Mouse (Mus musculus) spleen, adult 2 months (tissue): ENCODE data around the gene Fam174b. TPM values are rescaled to one million over a fixed set of nuclear protein-coding genes. Genes with fewer than 3 reads are reported as not detected.

Experiments
- DNase-seq, 2 experiments: peaks; one replicate each; pipeline versions ENCODE4 v3.0.0 to v3.0.0-alpha.2; 2012 to 2021; ENCODE audit warnings: low spot score in 2 of 2, low read depth in 1 of 2
- H3K27ac ChIP-seq: fragments of 200-500 bp; 2 replicates; pipeline ENCODE4 v1.5.1; 2012; ENCODE audit warnings: low read length, inconsistent platforms; ENCODE audit not compliant: insufficient read depth
- H3K27me3 ChIP-seq: fragments of 200-500 bp; 2 replicates; pipeline ENCODE4 v1.6.1; 2012; ENCODE audit warnings: mild to moderate bottlenecking, moderate library complexity, low read length, inconsistent platforms; ENCODE audit not compliant: control insufficient read depth, insufficient read depth
- H3K36me3 ChIP-seq: fragments of 200-500 bp; 2 replicates; pipeline ENCODE4 v1.6.1; 2012; ENCODE audit warnings: mild to moderate bottlenecking, low read length, inconsistent platforms; ENCODE audit not compliant: control insufficient read depth, insufficient read depth
- H3K4me1 ChIP-seq: fragments of 200-500 bp; 2 replicates; pipeline ENCODE4 v1.6.1; 2011; ENCODE audit warnings: inconsistent platforms; ENCODE audit not compliant: control insufficient read depth, insufficient read depth, insufficient read length
- H3K4me3 ChIP-seq: fragments of 200-500 bp; 2 replicates; pipeline ENCODE4 v1.5.1; 2011; ENCODE audit warnings: mild to moderate bottlenecking, inconsistent platforms; ENCODE audit not compliant: insufficient read depth, insufficient read length; ENCODE audit errors: extremely low read depth
- CTCF ChIP-seq: fragments of 200-500 bp; IDR thresholded peaks from 2 replicates; pipeline ENCODE4 v1.5.1; 2011; ENCODE audit warnings: mild to moderate bottlenecking, inconsistent platforms; ENCODE audit not compliant: insufficient read depth, insufficient read length, insufficient replicate concordance; ENCODE audit errors: extremely low read depth
- POLR2A ChIP-seq: fragments of 200-500 bp; IDR thresholded peaks from 2 replicates; pipeline ENCODE4 v1.6.1; 2011; ENCODE audit warnings: low read depth, low read length, inconsistent platforms
- WGBS: fragments of 180-500 bp; shearing (Covaris S2); methylation state at CpG from one replicate; pipeline ENCODE4 v1.1.7; 2018; 5-methylcytosine and 5-hydroxymethylcytosine counted together
- polyA plus RNA-seq: library from polyadenylated mRNA; depleted of rRNA; stranded (reverse); fragments of >200 nt; gene quantifications from 2 replicates; pipeline ENCODE4 v1.2.3, GENCODE M21; 2012

Fam174b gene
- polyA plus RNA-seq, 1 experiment = 6.8 TPM

GRCm38 (mm10) chr7:73741392-73741791 lies 1.3 kb downstream of the Fam174b start:
- H3K36me3 ChIP-seq = no peaks in the 10 kb centered on the region
- H3K4me1 ChIP-seq = peaks cover 7% of the 10 kb centered on the region; the same call in 1 of the 2 replicates
- no peak for DNase-seq
- no peak overlapping the region for H3K27ac ChIP-seq
- WGBS = 45% methylated on average over 5 of the region's 5 CpGs
- H3K4me3 ChIP-seq = peak overlapping the region; percentile 58
- peaks cover 6% of the 10 kb centered on the region; the same call in 1 of the 2 replicates for H3K27me3 ChIP-seq
- no peak for TF ChIP-seq CTCF
- no peak for TF ChIP-seq POLR2A

- 84% methylated on average over 6 of the region's 6 CpGs for WGBS
Measured at GRCm38 (mm10) chr7:73741841-73742240, 1.7 kb downstream of the Fam174b start.

GRCm38 (mm10) chr7:73743144-73743543 lies 3.0 kb downstream of the Fam174b start:
- no peak for DNase-seq
- H3K27me3 ChIP-seq = peaks cover 6% of the 10 kb centered on the region; the same call in 1 of the 2 replicates
- H3K4me1 ChIP-seq = peaks cover 7% of the 10 kb centered on the region; the same call in 1 of the 2 replicates
- H3K27ac ChIP-seq = no peak overlapping the region
- no peak overlapping the region for H3K4me3 ChIP-seq
- WGBS = 92% methylated on average over 8 of the region's 8 CpGs
- no peak for TF ChIP-seq CTCF
- no peak for TF ChIP-seq POLR2A
- no peaks in the 10 kb centered on the region for H3K36me3 ChIP-seq

More at GRCm38 (mm10) chr7:73741841-73742240, 1.7 kb downstream of the Fam174b start:
- Histone ChIP-seq H3K4me3 (no peak overlapping the region), H3K36me3 (no peaks in the 10 kb centered on the region), H3K27me3 (peaks cover 6% of the 10 kb centered on the region; the same call in 1 of the 2 replicates), H3K27ac (no peak overlapping the region), H3K4me1 (peaks cover 7% of the 10 kb centered on the region; the same call in 1 of the 2 replicates)
- no peak for DNase-seq
- TF ChIP-seq CTCF (no peak), POLR2A (no peak)

- Histone ChIP-seq H3K36me3 (no peaks in the 10 kb centered on the region), H3K4me3 (no peak overlapping the region), H3K4me1 (peaks cover 7% of the 10 kb centered on the region; the same call in 1 of the 2 replicates), H3K27ac (no peak overlapping the region), H3K27me3 (peaks cover 6% of the 10 kb centered on the region; the same call in 1 of the 2 replicates)
- WGBS = 89% methylated on average over 10 of the region's 10 CpGs
- TF ChIP-seq CTCF (no peak), POLR2A (no peak)
- DNase-seq = no peak
Measured at GRCm38 (mm10) chr7:73743831-73744370, 3.8 kb downstream of the Fam174b start.

- no peak for DNase-seq
- 45% methylated on average over 5 of the region's 5 CpGs for WGBS
- H3K27ac ChIP-seq = no peak overlapping the region
- H3K4me1 ChIP-seq = no peaks in the 10 kb centered on the region
- no peaks in the 10 kb centered on the region for H3K36me3 ChIP-seq
- H3K27me3 ChIP-seq = 0 out of 2 replicates have a peak, but pooled peaks cover 2% of the 10 kb centered on the region
- no peak for TF ChIP-seq POLR2A
- TF ChIP-seq CTCF = no peak
- H3K4me3 ChIP-seq = no peak overlapping the region
Measured at GRCm38 (mm10) chr7:73745903-73746302, 5.8 kb downstream of the Fam174b start.

GRCm38 (mm10) chr7:73746836-73747235 lies 6.7 kb downstream of the Fam174b start:
- Histone ChIP-seq H3K36me3 (no peaks in the 10 kb centered on the region), H3K27ac (no peak overlapping the region), H3K4me3 (no peak overlapping the region), H3K4me1 (no peaks in the 10 kb centered on the region), H3K27me3 (no peaks in the 10 kb centered on the region)
- WGBS = 81% methylated on average over 4 of the region's 4 CpGs
- no peak for TF ChIP-seq CTCF
- no peak for TF ChIP-seq POLR2A
- DNase-seq = no peak

GRCm38 (mm10) chr7:73747531-73747930 lies 7.4 kb downstream of the Fam174b start:
- 92% methylated on average over 3 of the region's 3 CpGs for WGBS
- DNase-seq = no peak
- no peak for TF ChIP-seq CTCF
- no peak for TF ChIP-seq POLR2A
- Histone ChIP-seq H3K4me3 (no peak overlapping the region), H3K27ac (no peak overlapping the region), H3K36me3 (no peaks in the 10 kb centered on the region), H3K27me3 (no peaks in the 10 kb centered on the region), H3K4me1 (no peaks in the 10 kb centered on the region)
